Mouse (Mus musculus) neural tube, postnatal 0 days (tissue): Measurements from ENCODE around the gene Cacna1f. TPM values are rescaled to one million over a fixed set of nuclear protein-coding genes. Genes with fewer than 3 reads are reported as not detected.

Experiments
- polyA plus RNA-seq: library from polyadenylated mRNA; unstranded; fragments of >200 nt; fragmentation: Nextera tagmentation; extraction: Ambion mirVana; gene quantifications from 2 replicates; pipeline ENCODE4 v1.2.1, GENCODE M21; 2015

The Cacna1f gene
- polyA plus RNA-seq, result 0.03 and 0.19 TPM in 2 replicates

GRCm38 (mm10) chrX:7606783-7607182 is at the start of gene Cacna1f:
Gene Cacna1f, plus strand, starts transcription at chrX:7607083.

GRCm38 (mm10) chrX:7573176-7574086 is 33.5 kb upstream of the Cacna1f start, which contains the start of gene Foxp3:
Gene Foxp3, plus strand, starts transcription at chrX:7573644.

GRCm38 (mm10) chrX:7574087-7574884 is 32.6 kb upstream of the Cacna1f start, which contains the start of gene Ppp1r3f:
Gene Ppp1r3f, minus strand, starts transcription at chrX:7574283.

GRCm38 (mm10) chrX:7604879-7605574 is 1.9 kb upstream of the Cacna1f start, which contains the start of gene Ccdc22:
Gene Ccdc22, minus strand, starts transcription at chrX:7605517.

GRCm38 (mm10) chrX:7638401-7639091 is 31.7 kb downstream of the Cacna1f start, which contains the start of gene Syp:
Gene Syp, plus strand, starts transcription at chrX:7638471.

GRCm38 (mm10) chrX:7657221-7657639 is 50.3 kb downstream of the Cacna1f start, which contains the start of gene Prickle3:
Gene Prickle3, plus strand, starts transcription at chrX:7657260.

GRCm38 (mm10) chrX:7670921-7671623 is 64.2 kb downstream of the Cacna1f start, which contains the start of gene Plp2:
Gene Plp2, minus strand, starts transcription at chrX:7671390.

GRCm38 (mm10) chrX:7680864-7681263 is 74.0 kb downstream of the Cacna1f start, which contains the start of gene Magix:
Gene Magix, minus strand, starts transcription at chrX:7681251.

Other genes starting within 250 kb of the Cacna1f start
- 2.8 TPM in 2 replicates for gene Usp27x, start 231.3 kb upstream of the Cacna1f start, polyA plus RNA-seq
- 0.14 TPM in 1 of 2 replicates, not detected in the other for gene Foxp3, start 33.4 kb upstream of the Cacna1f start, polyA plus RNA-seq
- gene Ppp1r3f, start 32.8 kb upstream of the Cacna1f start, polyA plus RNA-seq, result 9.4 and 10.0 TPM in 2 replicates
- 19.7 and 20.6 TPM in 2 replicates for gene Ccdc22, start 1.6 kb upstream of the Cacna1f start, polyA plus RNA-seq
- gene Syp, start 31.4 kb downstream of the Cacna1f start, polyA plus RNA-seq, result 301 and 346 TPM in 2 replicates
- gene Prickle3, start 50.2 kb downstream of the Cacna1f start, polyA plus RNA-seq, result 1.6 and 1.8 TPM in 2 replicates
- 24.1 and 30.5 TPM in 2 replicates for gene Plp2, start 64.3 kb downstream of the Cacna1f start, polyA plus RNA-seq
- 0.09 TPM in 1 of 2 replicates, not detected in the other for gene Magix, start 74.2 kb downstream of the Cacna1f start, polyA plus RNA-seq
- gene Gpkow, start 90.0 kb downstream of the Cacna1f start, polyA plus RNA-seq, result 36.7 and 37.7 TPM in 2 replicates
- 32.1 and 33.5 TPM in 2 replicates for gene Wdr45, start 107.2 kb downstream of the Cacna1f start, polyA plus RNA-seq
- 1.1 TPM in 1 of 2 replicates, not detected in the other for gene Gm45208, start 115.2 kb downstream of the Cacna1f start, polyA plus RNA-seq
- 127 and 148 TPM in 2 replicates for gene Praf2, start 121.4 kb downstream of the Cacna1f start, polyA plus RNA-seq
- gene Ccdc120, start 143.8 kb downstream of the Cacna1f start, polyA plus RNA-seq, result 38.8 and 40.7 TPM in 2 replicates
- 21.2 and 23.8 TPM in 2 replicates for gene Tfe3, start 155.5 kb downstream of the Cacna1f start, polyA plus RNA-seq
- gene Gripap1, start 182.7 kb downstream of the Cacna1f start, polyA plus RNA-seq, result 52.2 and 56.6 TPM in 2 replicates
- gene Kcnd1, start 215.2 kb downstream of the Cacna1f start, polyA plus RNA-seq, result 7.6 and 8.1 TPM in 2 replicates
- 34.5 and 38.3 TPM in 2 replicates for gene Otud5, start 234.3 kb downstream of the Cacna1f start, polyA plus RNA-seq